Mouse (Mus musculus) spleen, adult 2 months (tissue): ENCODE results near the gene Ephb4.

ENCODE experiments used
- CTCF ChIP-seq: fragments of 200-500 bp; IDR thresholded peaks from 2 replicates; pipeline ENCODE4 v1.5.1; 2011; ENCODE audit warnings: mild to moderate bottlenecking, inconsistent platforms; ENCODE audit not compliant: insufficient read depth, insufficient read length, insufficient replicate concordance; ENCODE audit errors: extremely low read depth
- POLR2A ChIP-seq: fragments of 200-500 bp; IDR thresholded peaks from 2 replicates; pipeline ENCODE4 v1.6.1; 2011; ENCODE audit warnings: low read depth, low read length, inconsistent platforms

GRCm38 (mm10) chr5:137342407-137343012 is 7.4 kb upstream of the Ephb4 start:
- TF ChIP-seq CTCF (no peak), POLR2A (no peak)
